Mouse (Mus musculus) MEL (cell line): Measurements from ENCODE around the gene Prkce. TPM values are rescaled to one million over a fixed set of nuclear protein-coding genes. Genes with fewer than 3 reads are reported as not detected.

ENCODE experiments used
- DNase-seq: peaks from one replicate; pipeline ENCODE4 v3.0.0; 2011; ENCODE audit warnings: low read depth, low spot score
- H3K27ac ChIP-seq: 2 replicates; pipeline ENCODE4 v1.5.1; 2012; ENCODE audit warnings: low read depth, mild to moderate bottlenecking, control low read depth, low read length, moderate library complexity; ENCODE audit not compliant: control insufficient read depth
- H3K27me3 ChIP-seq, 2 experiments: fragments of 150-350 bp in 1 of 2; sonication (generic) in 1 of 2; 2 replicates each; pipeline ENCODE4 v1.6.1; 2012; ENCODE audit warnings: low read length in 2 of 2, mild to moderate bottlenecking in 2 of 2, improper control_type of control experiment in 1 of 2, moderate library complexity in 1 of 2; ENCODE audit not compliant: insufficient read depth in 2 of 2, control insufficient read depth in 1 of 2
- H3K36me3 ChIP-seq, 2 experiments: 2 replicates each; pipeline ENCODE4 v1.6.1; 2012 to 2014; ENCODE audit warnings: low read length in 2 of 2, improper control_type of control experiment in 1 of 2, inconsistent platforms in 1 of 2, mild to moderate bottlenecking in 1 of 2; ENCODE audit not compliant: insufficient read depth in 2 of 2, control insufficient read depth in 1 of 2
- H3K4me1 ChIP-seq, 2 experiments: fragments of 150-350 bp in 1 of 2; sonication (generic) in 1 of 2; 2 replicates each; pipeline ENCODE4 v1.6.1; 2012; ENCODE audit warnings: low read length in 2 of 2, improper control_type of control experiment in 1 of 2, mild to moderate bottlenecking in 1 of 2; ENCODE audit not compliant: insufficient read depth in 2 of 2, control insufficient read depth in 1 of 2
- H3K4me3 ChIP-seq, 2 experiments: fragments of 150-350 bp in 1 of 2; sonication (generic) in 1 of 2; 2 replicates each; pipeline ENCODE4 v1.5.1; 2012; ENCODE audit warnings: low read depth in 2 of 2, low read length in 2 of 2, mild to moderate bottlenecking in 2 of 2, moderate library complexity in 2 of 2, control low read depth in 1 of 2, improper control_type of control experiment in 1 of 2; ENCODE audit not compliant: control insufficient read depth in 1 of 2, insufficient read depth in 1 of 2
- H3K79me2 ChIP-seq: 2 replicates; pipeline ENCODE4 v1.6.1; 2012; ENCODE audit warnings: mild to moderate bottlenecking, low read length, moderate library complexity; ENCODE audit not compliant: control insufficient read depth, poor library complexity, insufficient read depth
- H3K9ac ChIP-seq: 2 replicates; pipeline ENCODE4 v1.6.1; 2012; ENCODE audit warnings: low read depth, mild to moderate bottlenecking, control low read depth, low read length, moderate library complexity; ENCODE audit not compliant: control insufficient read depth, poor library complexity, severe bottlenecking
- H3K9me3 ChIP-seq: fragments of 150-350 bp; sonication (generic); replicated peaks from 2 replicates; pipeline ENCODE4 v1.6.1; 2012; ENCODE audit warnings: mild to moderate bottlenecking, low read length, improper control_type of control experiment, moderate library complexity; ENCODE audit not compliant: insufficient read depth
- BHLHE40 ChIP-seq: IDR thresholded peaks from 2 replicates; pipeline ENCODE4 v1.6.1; 2012; ENCODE audit warnings: low read depth, mild to moderate bottlenecking, inconsistent platforms, low read length, improper control_type of control experiment, borderline replicate concordance
- CHD1 ChIP-seq: IDR thresholded peaks from 2 replicates; pipeline ENCODE4 v1.6.1; 2012; ENCODE audit warnings: low read depth, mild to moderate bottlenecking, inconsistent platforms, low read length, improper control_type of control experiment
- ELF1 ChIP-seq: IDR thresholded peaks from 2 replicates; pipeline ENCODE4 v1.6.1; 2014; ENCODE audit warnings: low read depth, mild to moderate bottlenecking, inconsistent platforms, low read length, improper control_type of control experiment, moderate library complexity
- EP300 ChIP-seq, 2 experiments: IDR thresholded peaks; 2 replicates each; pipeline ENCODE4 v1.6.1; 2011; ENCODE audit warnings: improper control_type of control experiment in 2 of 2, low read length in 2 of 2, low read depth in 1 of 2, mild to moderate bottlenecking in 1 of 2
- MAFK ChIP-seq: IDR thresholded peaks from 2 replicates; pipeline ENCODE4 v1.6.1; 2011; ENCODE audit warnings: low read depth, mild to moderate bottlenecking, low read length, improper control_type of control experiment, borderline replicate concordance
- MAZ ChIP-seq: IDR thresholded peaks from 2 replicates; pipeline ENCODE4 v1.6.1; 2012; ENCODE audit warnings: low read depth, mild to moderate bottlenecking, inconsistent platforms, low read length, improper control_type of control experiment
- MYB ChIP-seq: IDR thresholded peaks from 2 replicates; pipeline ENCODE4 v1.6.1; 2011; ENCODE audit warnings: mild to moderate bottlenecking, low read depth, low read length, improper control_type of control experiment
- NELFE ChIP-seq: IDR thresholded peaks from 2 replicates; pipeline ENCODE4 v1.6.1; 2011; ENCODE audit warnings: low read depth, low read length, improper control_type of control experiment
- POLR2AphosphoS2 ChIP-seq: IDR thresholded peaks from 2 replicates; pipeline ENCODE4 v1.6.1; 2011; ENCODE audit warnings: low read length, improper control_type of control experiment
- SIN3A ChIP-seq: IDR thresholded peaks from 2 replicates; pipeline ENCODE4 v1.6.1; 2012; ENCODE audit warnings: low read length, improper control_type of control experiment, inconsistent platforms
- SMC3 ChIP-seq: IDR thresholded peaks from 2 replicates; pipeline ENCODE4 v1.6.1; 2011; ENCODE audit warnings: low read depth, low read length, improper control_type of control experiment
- USF1 ChIP-seq: IDR thresholded peaks from 2 replicates; pipeline ENCODE4 v1.6.1; 2014; ENCODE audit warnings: low read depth, mild to moderate bottlenecking, inconsistent platforms, low read length, improper control_type of control experiment, moderate library complexity
- ZKSCAN1 ChIP-seq: IDR thresholded peaks from 2 replicates; pipeline ENCODE4 v1.6.1; 2012; ENCODE audit warnings: low read depth, mild to moderate bottlenecking, inconsistent platforms, low read length, improper control_type of control experiment, moderate library complexity
- ZNF384 ChIP-seq: IDR thresholded peaks from 2 replicates; pipeline ENCODE4 v1.6.1; 2012; ENCODE audit warnings: low read depth, mild to moderate bottlenecking, inconsistent platforms, low read length, improper control_type of control experiment
- polyA plus RNA-seq, 2 experiments: library from polyadenylated mRNA; stranded (reverse) in 1 of 2; unstranded in 1 of 2; fragments of >175 nt in 1 of 2; fragments of >200 nt in 1 of 2; gene quantifications; 2 replicates each; pipeline versions ENCODE4 v1.2.1 to v1.2.4; 2012; ENCODE audit warnings: low replicate concordance in 2 of 2, low read depth in 1 of 2; ENCODE audit not compliant: insufficient read length in 2 of 2, insufficient read depth in 1 of 2, missing spikeins in 1 of 2
- total RNA-seq: library from RNA; depleted of rRNA; stranded (reverse); fragments of 300-350 nt; gene quantifications from 2 replicates; pipeline ENCODE4 v1.2.3, GENCODE M21; 2012

The Prkce gene
- total and polyA plus RNA-seq, 3 experiments: 3.0 to 5.3 TPM; not detected in 1

GRCm38 (mm10) chr17:86208057-86208820, 40.7 kb downstream of the Prkce start (continued):
- TF ChIP-seq ELF1: 0 out of 2 replicates have a peak, but pooled peaks have one; percentile 8
- TF ChIP-seq MAZ: no peak
- peak; percentile 85 for TF ChIP-seq BHLHE40

DNA sequence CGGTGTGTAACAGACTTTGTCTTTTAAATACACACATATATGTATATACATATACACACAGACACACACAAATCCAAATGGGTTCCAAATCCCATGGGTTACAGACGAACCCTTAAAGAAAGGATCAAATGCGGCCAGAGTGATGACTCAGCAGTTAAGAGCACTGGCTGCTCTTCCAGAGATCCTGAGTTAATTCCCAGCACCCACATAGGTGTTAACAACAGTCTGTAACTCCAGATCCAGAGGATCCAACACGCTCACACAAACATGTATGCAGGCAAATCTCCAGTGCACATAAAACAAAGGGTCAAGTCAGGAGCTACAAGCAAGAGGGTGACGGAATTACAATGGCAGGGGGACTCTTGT, 41.2 kb downstream of the Prkce start:
- H3K4me3 ChIP-seq: peak overlapping the region; percentile 33 to 56; a peak in 3 of 4 replicates
- no peak for DNase-seq
- peaks cover 20 to 33% of the 10 kb centered on the region in 2 experiments for H3K4me1 ChIP-seq
- TF ChIP-seq ZKSCAN1 (no peak), MAFK (peak; percentile 49; the same call in 1 of the 2 replicates)
- TF ChIP-seq, all 39 proteins: peak for 1
- H3K27ac ChIP-seq: peak overlapping the region; percentile 88
- H3K27me3 ChIP-seq: no peaks in the 10 kb centered on the region
- H3K9me3 ChIP-seq: no peaks in the 10 kb centered on the region
- H3K9ac ChIP-seq: peak overlapping the region; percentile 43; the same call in 1 of the 2 replicates
- H3K79me2 ChIP-seq: no peaks in the 10 kb centered on the region
- peaks cover 0 to 22% of the 10 kb centered on the region in 2 experiments; a peak in 2 of 4 replicates for H3K36me3 ChIP-seq

DNA sequence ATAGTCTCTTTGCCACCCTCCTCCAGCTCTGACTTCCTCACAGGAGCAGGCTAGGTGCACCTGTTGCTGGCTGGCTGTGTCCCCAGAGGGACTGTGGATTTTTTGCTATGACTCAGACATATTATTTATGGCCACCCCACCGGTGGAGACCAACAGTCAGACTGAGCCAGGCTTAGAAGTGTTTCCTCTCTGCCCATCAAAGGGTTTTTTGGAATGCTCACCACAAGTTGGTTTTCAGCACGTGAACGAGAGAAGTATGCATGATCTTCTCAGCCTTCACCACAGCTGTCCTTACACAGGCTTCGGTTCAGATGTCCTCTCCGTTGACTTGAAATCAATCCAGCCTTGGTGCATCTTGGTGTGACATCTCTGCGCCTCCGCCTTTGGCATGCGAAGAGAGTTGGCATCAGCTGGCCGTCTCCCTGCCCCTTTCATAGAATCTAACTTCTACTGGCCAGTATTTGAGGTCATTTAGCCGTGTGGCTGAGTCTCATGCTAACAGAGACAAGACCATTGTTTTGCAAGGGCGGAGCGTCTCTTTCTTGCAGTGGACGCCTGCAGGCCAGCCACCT, 42.2 kb downstream of the Prkce start:
- no peaks in the 10 kb centered on the region for H3K9me3 ChIP-seq
- H3K27me3 ChIP-seq: no peaks in the 10 kb centered on the region
- no peak overlapping the region for H3K4me3 ChIP-seq
- H3K36me3 ChIP-seq: peaks cover 0 to 22% of the 10 kb centered on the region in 2 experiments; a peak in 2 of 4 replicates
- H3K79me2 ChIP-seq: no peaks in the 10 kb centered on the region
- no peak for DNase-seq
- H3K4me1 ChIP-seq: peaks cover 20 to 32% of the 10 kb centered on the region in 2 experiments
- H3K27ac ChIP-seq: no peak overlapping the region
- no peak for TF ChIP-seq EP300 (IDR thresholded peaks at IDR 0.05; ENCODE audit: low read depth in 1 of 2, low read length in 2 of 2)
- no peak for TF ChIP-seq MAZ
- TF ChIP-seq SIN3A: no peak
- TF ChIP-seq ZNF384: no peak
- no peak for TF ChIP-seq CHD1
- TF ChIP-seq NELFE: no peak
- TF ChIP-seq USF1: no peak
- no peak for TF ChIP-seq MYB
- no peak for TF ChIP-seq SMC3
- no peak for TF ChIP-seq POLR2AphosphoS2
- H3K9ac ChIP-seq: no peak overlapping the region
